Mouse (Mus musculus): ENCODE measurements around the gene Arglu1.
A peak's percentile ranks its signal among the peaks of the same experiment; 100 is the strongest.

Arglu1 gene

GRCm38 (mm10) chr8:8690146-8691092 is at the start of gene Arglu1:
Gene Arglu1, minus strand, starts transcription at chr8:8690521.
- peak; percentile 97 to 98 for DNase-seq

GRCm38 (mm10) chr8:8737271-8737670 is 47.0 kb upstream of the Arglu1 start:
- peak in 1 of 2 experiments; percentile 8 for DNase-seq

- no peak for DNase-seq
These were observed 46.5 kb upstream of the Arglu1 start for GRCm38 (mm10) chr8:8736826-8737225.

GRCm38 (mm10) chr8:8733804-8734203 is 43.5 kb upstream of the Arglu1 start:
- DNase-seq: peak in 1 of 2 experiments; percentile 46

GRCm38 (mm10) chr8:8728643-8729042 is 38.3 kb upstream of the Arglu1 start:
- DNase-seq: no peak

GRCm38 (mm10) chr8:8726547-8726946 is 36.2 kb upstream of the Arglu1 start:
- no peak for DNase-seq

GRCm38 (mm10) chr8:8704813-8705212 is 14.5 kb upstream of the Arglu1 start:
- no peak for DNase-seq

GRCm38 (mm10) chr8:8703668-8704067 is 13.3 kb upstream of the Arglu1 start:
- DNase-seq: no peak

GRCm38 (mm10) chr8:8700821-8701220 is 10.5 kb upstream of the Arglu1 start:
- DNase-seq: no peak

GRCm38 (mm10) chr8:8700229-8700628 is 9.9 kb upstream of the Arglu1 start:
- DNase-seq: no peak

GRCm38 (mm10) chr8:8689454-8690145 is 721 bp downstream of the Arglu1 start:
- DNase-seq: peak; percentile 82 to 85

- DNase-seq: no peak
These were observed 1.4 kb downstream of the Arglu1 start for GRCm38 (mm10) chr8:8688823-8689453.

- DNase-seq: no peak
These were observed 4.8 kb downstream of the Arglu1 start for GRCm38 (mm10) chr8:8685517-8685916.

- no peak for DNase-seq
These were observed 7.6 kb downstream of the Arglu1 start for GRCm38 (mm10) chr8:8682697-8683096.

GRCm38 (mm10) chr8:8678236-8678635 is 12.1 kb downstream of the Arglu1 start:
- DNase-seq: no peak

- no peak for DNase-seq
These were observed 15.5 kb downstream of the Arglu1 start for GRCm38 (mm10) chr8:8674864-8675263.

GRCm38 (mm10) chr8:8661759-8662138 is 28.6 kb downstream of the Arglu1 start:
- peak; percentile 89 to 92 for DNase-seq

GRCm38 (mm10) chr8:8661103-8661758 is 29.1 kb downstream of the Arglu1 start, which contains the start of gene Efnb2:
Gene Efnb2, minus strand, starts transcription at chr8:8661242.
- peak; percentile 97 for DNase-seq

- peak; percentile 46 to 70 for DNase-seq
These were observed 29.8 kb downstream of the Arglu1 start for GRCm38 (mm10) chr8:8660307-8661098.

GRCm38 (mm10) chr8:8659503-8660306 is 30.6 kb downstream of the Arglu1 start:
- peak; percentile 52 for DNase-seq

Measured in lung, postnatal 4 days (tissue).